ENCODE assay signal across 9 mouse cellular contexts in genomic region chr2:152738341-152738740, GRCm38 (mm10). TPM values are rescaled to one million over a fixed set of nuclear protein-coding genes. Genes with fewer than 3 reads are reported as not detected.
DNase-seq lines count a peak whose midpoint lies in the region; ATAC-seq lines count a peak whose summit lies in the region.
"Had no signal": no experiment of that assay in that cellular context is flagged by ENCODE, and none has a peak within 500 bp of the region (broad histone marks: within the 10 kb centered on the region; RNA-seq: fewer than 3 reads in every experiment).

No protein-coding gene starts in this region.

- ATAC-seq in forebrain, embryonic 16.5 days = no peak
- ATAC-seq in liver, embryonic 15.5 days (ENCODE audit: insufficient read depth) = no peak
- no peak for ATAC-seq in megakaryocyte-erythroid progenitor cell, adult 5-6 weeks (replicated peaks; ENCODE audit: low FRiP score, low TSS enrichment, poor library complexity, severe bottlenecking)
- no peak for ATAC-seq in inflammation-experienced regulatory T-cells, adult 6 months

- H3K9me3 ChIP-seq in forebrain, embryonic 16.5 days (ENCODE audit: control insufficient read depth, low read length) = no peaks in the 10 kb centered on the region
- H3K9me3 ChIP-seq in liver, embryonic 15.5 days (replicated peaks) = no peaks in the 10 kb centered on the region

- WGBS in forebrain, embryonic 16.5 days = 68% methylated on average over 2 of the region's 2 CpGs
- 52% methylated on average over 2 of the region's 2 CpGs for WGBS in liver, embryonic 15.5 days (ENCODE audit: insufficient replicate concordance)

- H3K27me3 ChIP-seq in forebrain, embryonic 16.5 days (replicated peaks; ENCODE audit: control insufficient read depth, insufficient read depth, low read length) = peaks cover 10% of the 10 kb centered on the region; the same call in 1 of the 2 replicates
- H3K27me3 ChIP-seq in liver, embryonic 15.5 days = peaks cover 34% of the 10 kb centered on the region

- no peak overlapping the region; the same call in 1 of the 2 replicates for H3K4me3 ChIP-seq in forebrain, embryonic 16.5 days (replicated peaks; ENCODE audit: low read length)
- H3K4me3 ChIP-seq in liver, embryonic 15.5 days (replicated peaks) = peak overlapping the region; percentile 65

- H3K4me2 ChIP-seq in forebrain, embryonic 16.5 days (ENCODE audit: low read length) = peak overlapping the region; percentile 87
- peak overlapping the region; percentile 92 for H3K4me2 ChIP-seq in liver, embryonic 15.5 days

- no peak overlapping the region for H3K27ac ChIP-seq in forebrain, embryonic 16.5 days (ENCODE audit: low read length)
- peak overlapping the region; percentile 79 for H3K27ac ChIP-seq in liver, embryonic 15.5 days (replicated peaks)

- no peaks in the 10 kb centered on the region for H3K36me3 ChIP-seq in forebrain, embryonic 16.5 days (ENCODE audit: control insufficient read depth, insufficient read depth)
- no peaks in the 10 kb centered on the region for H3K36me3 ChIP-seq in liver, embryonic 15.5 days (replicated peaks)

- H3K9ac ChIP-seq in forebrain, embryonic 16.5 days (replicated peaks; ENCODE audit: low read depth, low read length) = no peak overlapping the region
- H3K9ac ChIP-seq in liver, embryonic 15.5 days = peak overlapping the region; percentile 48

- peaks cover 47% of the 10 kb centered on the region for H3K4me1 ChIP-seq in forebrain, embryonic 16.5 days (replicated peaks; ENCODE audit: control insufficient read depth, insufficient read depth, low read length)
- peaks cover 98% of the 10 kb centered on the region for H3K4me1 ChIP-seq in liver, embryonic 15.5 days (replicated peaks)

- DNase-seq in adrenal gland, postnatal 14 days = peak; percentile 53
- no peak for DNase-seq in adrenal gland, postnatal 4 days (ENCODE audit: low spot score in 2 of 2)
- DNase-seq in 3T3-L1 (ENCODE audit: low read depth, low spot score) = peak; percentile 68
- no peak for DNase-seq in gastrocnemius, postnatal 14 days
- DNase-seq: cerebellum, adult 8-10 months had no signal

- intact Hi-C loops in gastrocnemius, postnatal 14 days (cut with DNase I; ENCODE audit: low total_unique reads) = no loop called here

RNA-seq across cellular contexts. Expression of gene Id1, which starts 2.3 kb away (rescaled TPM):
- 136 and 138 TPM in 2 replicates for total RNA-seq in adrenal gland, postnatal 14 days (2021)
- total RNA-seq in adrenal gland, postnatal 4 days (2021) = 100 to 1,000 TPM; 103 to 129 TPM
- polyA plus RNA-seq in forebrain, embryonic 16.5 days (2015; fragmentation: Nextera tagmentation; extraction: Ambion mirVana) = 22.3 and 26.0 TPM in 2 replicates
- polyA plus RNA-seq in liver, embryonic 15.5 days (2015; fragmentation: Nextera tagmentation; extraction: Ambion mirVana) = 20.5 and 20.9 TPM in 2 replicates
- total RNA-seq in megakaryocyte-erythroid progenitor cell, adult 5-6 weeks (2014; fragmentation: Nextera tagmentation) = not detected in 2 replicates
- total RNA-seq in megakaryocyte-erythroid progenitor cell, adult 5-6 weeks (2017) = not detected in 2 replicates
- total RNA-seq in gastrocnemius, postnatal 14 days (2021) = 10 to 100 TPM; 12.5 to 17.3 TPM
- polyA plus RNA-seq in inflammation-experienced regulatory T-cells, adult 6 months (2017; shearing (Covaris generic)) = under 1 TPM in 1 of 3 experiments, not detected in 2; 0.91 TPM

RNA-seq across cellular contexts. Expression of gene Cox4i2, which starts 15.6 kb away (rescaled TPM):
- total RNA-seq in adrenal gland, postnatal 14 days (2021) = 6.3 and 7.7 TPM in 2 replicates
- total RNA-seq in adrenal gland, postnatal 4 days (2021) = 1 to 10 TPM; 4.2 to 4.9 TPM
- polyA plus RNA-seq in forebrain, embryonic 16.5 days (2015; fragmentation: Nextera tagmentation; extraction: Ambion mirVana) = 4.7 and 6.0 TPM in 2 replicates
- polyA plus RNA-seq in liver, embryonic 15.5 days (2015; fragmentation: Nextera tagmentation; extraction: Ambion mirVana) = 1.0 and 1.1 TPM in 2 replicates
- total RNA-seq in megakaryocyte-erythroid progenitor cell, adult 5-6 weeks (2014; fragmentation: Nextera tagmentation) = not detected in 2 replicates
- not detected in 2 replicates for total RNA-seq in megakaryocyte-erythroid progenitor cell, adult 5-6 weeks (2017)
- total RNA-seq in gastrocnemius, postnatal 14 days (2021) = 1 to 10 TPM; 5.9 to 6.0 TPM
- polyA plus RNA-seq in inflammation-experienced regulatory T-cells, adult 6 months (2017; shearing (Covaris generic)) = not detected

RNA-seq across cellular contexts. Expression of gene Mcts2, which starts 51.5 kb away (rescaled TPM):
- 26.6 and 28.0 TPM in 2 replicates for total RNA-seq in adrenal gland, postnatal 14 days (2021)
- 10 to 100 TPM; 26.7 to 27.4 TPM for total RNA-seq in adrenal gland, postnatal 4 days (2021)
- polyA plus RNA-seq in forebrain, embryonic 16.5 days (2015; fragmentation: Nextera tagmentation; extraction: Ambion mirVana) = 29.3 and 32.8 TPM in 2 replicates
- 12.1 and 12.4 TPM in 2 replicates for polyA plus RNA-seq in liver, embryonic 15.5 days (2015; fragmentation: Nextera tagmentation; extraction: Ambion mirVana)
- 12.5 and 20.3 TPM in 2 replicates for total RNA-seq in megakaryocyte-erythroid progenitor cell, adult 5-6 weeks (2014; fragmentation: Nextera tagmentation)
- 5.8 and 6.2 TPM in 2 replicates for total RNA-seq in megakaryocyte-erythroid progenitor cell, adult 5-6 weeks (2017)
- total RNA-seq in gastrocnemius, postnatal 14 days (2021) = 10 to 100 TPM; 11.9 to 13.8 TPM
- 1 to 10 TPM; 2.4 to 3.7 (median 2.5) TPM for polyA plus RNA-seq in inflammation-experienced regulatory T-cells, adult 6 months (2017; shearing (Covaris generic))

Comparison
In these comparisons a context has a peak if more than half of its experiments do, and no peak if none do; other contexts are left out.
1. DNase-seq: peak in adrenal gland, postnatal 14 days (single experiment) and 3T3-L1 (single experiment); none in adrenal gland, postnatal 4 days (0 of 2) and gastrocnemius, postnatal 14 days (single experiment).
2. RNA of gene Id1, which starts 2.3 kb away (total RNA-seq): 136 to 138 TPM in adrenal gland, postnatal 14 days, 103 to 129 TPM in adrenal gland, postnatal 4 days and 12.5 to 17.3 TPM in gastrocnemius, postnatal 14 days; not detected in megakaryocyte-erythroid progenitor cell, adult 5-6 weeks; every median in the first group is over 10 times any median in the second.